Mouse (Mus musculus) layer of hippocampus, postnatal 25 days (tissue): ENCODE results near the gene Elovl6. TPM values are rescaled to one million over a fixed set of nuclear protein-coding genes. Genes with fewer than 3 reads are reported as not detected.

ENCODE experiments used
- DNase-seq, 2 experiments: peaks; one replicate each; pipeline ENCODE4 v3.0.0; 2022; ENCODE audit warnings: mixed read lengths in 2 of 2, low spot score in 1 of 2; ENCODE audit errors: extremely low spot score in 1 of 2
- total RNA-seq, 2 experiments: library from RNA; stranded (reverse); gene quantifications; 2 replicates each; pipeline ENCODE4 v1.2.3; 2021

Gene Elovl6
- total RNA-seq, 2 experiments from 2014 or later = 37.8 to 40.8 TPM

DNA sequence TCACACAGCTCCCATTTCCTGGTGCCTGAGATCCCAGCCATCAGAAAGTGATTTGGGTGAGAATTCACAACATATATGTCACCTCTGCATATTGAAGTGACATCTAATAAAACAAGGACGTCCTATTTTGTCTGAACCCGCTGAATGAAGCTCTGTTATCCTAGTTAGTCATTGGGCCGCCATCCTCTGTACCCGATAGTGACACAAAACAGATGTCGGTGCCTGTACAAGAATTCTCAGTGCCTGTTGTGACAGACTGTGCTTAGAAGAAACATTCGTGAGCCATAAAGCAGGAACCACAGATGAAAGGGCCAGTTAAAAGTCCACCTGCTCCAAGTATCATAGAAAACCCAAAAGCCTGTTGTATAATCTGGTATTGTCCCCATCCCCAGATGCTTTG lies 105.3 kb downstream of the Elovl6 start:
- no peak for DNase-seq

DNA sequence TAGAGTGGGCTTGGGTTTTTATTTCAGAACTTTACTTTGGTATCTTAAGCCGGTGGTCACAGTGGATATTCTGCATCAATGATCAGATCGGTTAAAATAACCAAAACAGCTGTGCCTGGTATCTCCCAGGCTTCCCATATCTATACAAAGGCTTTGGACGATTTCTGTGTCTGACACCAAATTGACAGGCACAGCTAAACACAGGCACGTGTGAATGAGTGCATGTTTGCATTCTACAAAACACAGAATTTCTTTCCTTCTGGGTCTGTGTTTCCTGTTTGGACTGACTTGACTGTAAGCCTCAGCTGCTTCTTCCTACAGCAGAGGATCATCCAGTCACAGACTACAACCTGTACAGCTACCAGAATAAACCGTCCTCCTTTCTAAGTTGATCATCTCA lies 107.5 kb downstream of the Elovl6 start:
- no peak for DNase-seq

DNA sequence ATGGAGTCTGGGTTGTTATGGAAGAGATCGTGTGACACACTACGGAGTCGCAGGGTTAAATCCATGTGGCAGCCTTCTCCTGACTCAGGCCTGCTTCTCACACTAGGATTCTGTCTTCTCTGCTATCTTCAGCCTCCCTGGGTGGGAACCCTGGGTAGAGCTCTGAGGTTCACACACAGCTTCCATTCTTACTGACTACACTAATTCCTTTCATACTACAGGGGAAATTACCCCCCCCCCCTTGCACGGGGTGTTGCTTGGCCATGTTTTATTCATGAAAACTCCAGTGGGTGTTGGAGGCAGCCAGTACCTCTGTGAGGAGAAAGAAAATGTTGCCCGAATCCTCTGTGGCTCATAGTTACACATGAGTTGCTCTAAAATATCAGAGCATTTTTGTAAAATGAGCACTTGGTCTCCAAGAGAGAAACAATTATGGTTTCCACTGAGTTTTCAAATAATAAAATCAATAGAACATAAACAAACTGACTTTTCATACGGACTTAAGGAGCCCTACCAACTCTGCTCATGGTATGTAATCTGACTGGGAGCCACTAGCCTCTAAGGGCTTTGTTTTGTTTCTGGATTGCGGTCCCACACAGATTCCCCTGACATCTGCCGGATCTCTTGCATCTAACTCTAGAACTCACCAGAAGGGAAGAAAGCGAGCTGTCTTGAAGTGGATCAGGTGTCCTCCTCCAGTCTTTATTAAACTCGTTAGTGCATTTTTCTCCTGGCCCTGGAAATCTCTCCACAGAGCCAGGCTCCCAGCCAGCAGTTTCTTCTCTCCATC lies 108.3 kb downstream of the Elovl6 start:
- DNase-seq = no peak

DNA sequence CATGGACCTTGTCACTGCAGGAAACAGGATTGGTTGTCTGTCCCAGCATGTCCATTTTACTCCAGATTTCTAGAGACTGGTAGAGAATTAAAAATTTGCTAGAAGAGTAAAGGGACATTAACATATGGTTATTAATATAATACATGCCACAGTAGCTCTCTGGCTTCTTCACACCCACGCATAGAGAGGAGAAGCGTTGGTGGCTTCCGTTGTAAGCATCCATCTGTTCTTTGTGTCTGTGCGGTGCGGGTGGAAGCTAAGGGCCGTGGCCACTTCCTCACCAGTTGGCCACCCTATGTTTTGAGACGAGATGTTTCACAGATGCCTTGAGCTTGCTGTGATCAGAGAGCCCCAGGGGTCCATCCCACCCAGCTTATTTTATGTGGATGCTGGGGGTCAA lies 109.5 kb downstream of the Elovl6 start:
- no peak for DNase-seq

DNA sequence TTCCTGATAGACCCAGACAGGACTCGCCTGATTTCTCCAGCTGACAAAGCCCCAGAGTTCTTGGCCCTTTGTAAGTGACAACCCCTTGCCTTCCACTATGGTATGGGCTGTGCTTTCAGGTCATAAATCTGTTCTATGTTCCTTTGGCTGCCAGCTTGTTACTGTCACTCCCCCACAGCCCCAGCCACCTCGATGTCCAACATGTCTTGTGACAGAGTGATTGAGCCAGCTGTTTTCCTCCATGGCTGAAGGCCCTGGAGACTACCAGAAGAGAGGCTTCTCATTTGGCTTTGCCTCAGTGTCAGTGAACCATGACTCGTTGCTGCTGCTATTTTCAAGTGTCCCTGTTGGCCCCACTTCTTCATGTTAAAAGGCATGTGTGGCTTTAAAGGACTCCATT lies 113.3 kb downstream of the Elovl6 start:
- no peak for DNase-seq

DNA sequence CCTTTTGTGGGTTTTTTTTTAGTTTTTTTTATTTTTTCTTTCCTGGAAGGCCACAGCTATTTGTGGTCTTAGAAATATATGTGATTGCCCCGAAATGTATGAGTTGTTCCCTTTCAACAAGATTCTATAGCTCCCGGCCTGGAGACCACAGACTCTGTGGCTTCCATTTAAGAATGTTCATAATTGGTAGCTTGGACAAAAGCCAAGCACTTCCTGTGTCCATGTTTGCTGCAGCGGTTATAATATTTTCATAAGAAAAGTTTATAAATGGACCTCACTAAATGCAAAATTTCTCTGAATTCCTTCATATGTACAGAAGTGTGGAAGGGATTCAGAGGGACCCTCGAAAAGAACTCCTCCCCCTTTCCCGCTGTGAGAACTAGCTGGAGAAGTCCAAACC lies 114.6 kb downstream of the Elovl6 start:
- DNase-seq = no peak

DNA sequence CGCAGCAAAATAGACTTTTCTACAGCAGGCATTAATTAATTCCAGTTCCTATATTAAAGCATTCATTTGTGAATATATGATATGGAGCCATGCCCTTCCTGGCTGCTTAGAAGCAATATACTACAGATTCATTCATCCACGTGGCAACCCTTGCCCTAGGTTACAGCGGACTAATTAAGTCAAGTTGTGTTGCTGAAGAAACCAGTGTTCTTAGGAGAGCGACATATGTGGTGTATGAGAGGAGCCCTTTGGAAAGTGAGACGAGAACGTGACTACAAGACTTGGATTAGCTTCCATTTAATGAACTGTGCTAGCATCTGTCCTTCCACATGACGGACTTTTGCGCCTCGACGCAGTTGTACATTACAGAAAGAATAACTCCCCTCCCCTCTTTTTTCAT lies 115.2 kb downstream of the Elovl6 start:
- no peak for DNase-seq

DNA sequence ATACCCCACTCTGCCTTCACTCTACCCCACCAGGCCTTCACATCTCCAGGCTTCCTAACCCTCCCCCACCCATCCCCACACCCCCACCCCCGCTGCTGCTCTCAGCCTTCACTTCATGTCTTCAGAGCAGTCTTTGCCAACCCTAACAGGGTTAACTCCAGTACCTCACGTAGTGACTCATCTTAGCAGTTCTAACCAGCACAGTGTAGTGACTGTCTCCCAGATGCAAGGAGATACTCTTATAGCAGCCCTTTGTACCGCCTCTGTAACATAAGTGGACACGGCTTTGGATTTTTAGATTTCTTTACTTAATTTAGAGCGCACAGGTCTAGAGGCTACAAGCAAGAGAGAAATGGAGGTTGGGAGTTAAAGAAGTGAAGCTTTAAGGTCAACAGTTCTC lies 116.4 kb downstream of the Elovl6 start:
- no peak for DNase-seq

DNA sequence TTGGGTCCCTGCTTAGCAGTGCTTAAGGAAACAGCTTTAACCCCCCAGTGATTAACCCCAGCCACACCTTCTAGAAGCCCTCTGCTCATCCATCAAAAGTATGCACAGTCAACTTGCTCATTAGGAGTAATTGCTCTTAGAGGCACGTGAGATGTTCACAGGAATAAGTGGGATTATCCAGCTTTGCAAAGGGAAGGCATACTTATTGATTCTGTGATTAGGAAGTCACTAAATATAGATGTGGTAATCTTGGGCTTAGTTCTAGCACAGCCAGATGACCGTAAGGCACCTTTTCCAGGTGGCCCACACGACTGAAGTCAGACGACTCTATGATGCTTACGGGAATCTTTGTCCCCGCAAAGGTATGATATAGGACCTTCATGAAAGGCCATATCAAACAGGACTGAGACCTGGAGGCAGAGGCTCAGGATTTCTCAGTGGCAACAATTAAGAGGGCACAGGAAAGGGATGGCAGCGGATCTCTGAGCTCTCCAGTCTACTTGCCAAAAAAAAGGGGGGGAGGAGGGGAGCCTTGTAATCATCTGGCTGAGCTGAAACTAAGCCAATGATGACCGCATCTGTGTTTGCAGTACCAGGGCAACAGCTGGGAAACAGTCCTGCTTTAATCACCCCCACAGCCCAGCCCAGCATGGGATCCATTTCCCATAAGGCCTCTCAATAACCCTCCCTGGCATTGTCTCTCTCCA lies 117.6 kb downstream of the Elovl6 start:
- DNase-seq = no peak

DNA sequence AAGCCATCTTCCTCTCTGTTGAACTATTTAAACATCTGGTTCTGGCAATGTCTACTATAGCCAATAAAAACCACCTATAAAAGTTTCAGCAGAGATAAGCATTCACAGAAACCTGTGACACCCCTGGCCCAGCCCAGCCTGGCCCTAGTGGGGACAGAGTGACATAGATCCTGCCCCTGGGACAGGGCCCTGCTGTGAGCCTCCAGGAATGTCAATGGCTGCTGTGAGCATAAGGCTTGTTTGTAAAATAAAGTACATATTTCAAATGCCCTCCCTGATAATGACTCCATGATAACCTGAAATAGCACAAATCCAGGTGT lies 118.1 kb downstream of the Elovl6 start:
- no peak for DNase-seq

DNA sequence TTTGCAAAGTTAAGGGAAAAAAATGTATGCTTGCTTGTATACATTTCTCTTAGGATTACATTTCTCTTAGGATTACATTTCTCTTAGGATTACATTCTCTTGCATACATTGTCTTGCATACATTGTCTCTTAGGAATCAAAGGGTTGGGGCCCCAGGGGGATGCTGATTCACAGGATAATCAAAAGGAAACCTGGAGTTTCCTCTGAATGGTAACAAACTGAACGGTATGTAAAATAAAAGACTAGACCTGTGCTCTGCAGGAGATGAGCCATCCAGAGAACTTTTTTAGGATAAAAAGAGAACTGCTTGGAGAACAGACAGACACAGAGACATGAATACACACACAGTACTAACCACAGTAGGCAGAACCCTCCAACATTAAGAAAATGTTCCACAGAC lies 118.8 kb downstream of the Elovl6 start:
- DNase-seq = no peak

DNA sequence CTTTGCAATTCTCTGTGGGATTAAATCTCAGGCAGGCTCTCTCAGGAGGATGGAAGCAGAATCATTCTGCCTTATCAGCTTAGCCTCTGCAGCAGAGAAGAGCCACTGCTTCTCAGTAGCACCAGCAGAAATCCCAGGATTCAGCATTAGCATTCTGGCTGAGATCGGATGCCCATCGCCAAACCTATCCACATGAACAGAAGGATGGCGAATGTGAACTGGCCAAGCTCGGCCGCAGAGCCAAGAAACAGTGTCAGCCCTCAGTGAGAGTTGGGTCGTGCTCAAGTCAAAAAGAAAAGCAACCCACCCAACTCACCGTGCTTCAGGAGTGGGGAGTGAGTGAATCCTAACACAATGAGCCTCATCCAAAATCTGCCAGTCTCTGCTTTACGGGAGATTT lies 119.6 kb downstream of the Elovl6 start:
- no peak for DNase-seq

DNA sequence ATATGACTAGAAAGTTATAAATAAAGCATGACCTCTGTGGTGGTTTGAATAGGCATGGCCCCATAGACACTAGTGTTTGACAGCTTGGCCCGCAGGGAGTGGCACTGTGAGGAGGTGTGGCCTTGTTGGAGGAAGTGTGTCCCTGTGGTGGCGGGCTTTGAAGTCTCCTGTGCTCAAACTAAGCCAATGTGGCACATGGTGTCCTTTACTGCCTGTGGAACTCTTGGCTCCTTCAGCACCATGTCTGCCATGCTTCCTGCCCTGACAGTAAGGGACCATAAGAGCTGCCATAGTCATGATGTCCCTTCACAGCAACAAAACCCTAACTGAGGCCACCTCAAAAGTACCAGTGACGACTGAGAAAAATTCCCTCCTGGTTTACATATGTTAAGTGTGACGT lies 120.3 kb downstream of the Elovl6 start:
- DNase-seq = no peak

DNA sequence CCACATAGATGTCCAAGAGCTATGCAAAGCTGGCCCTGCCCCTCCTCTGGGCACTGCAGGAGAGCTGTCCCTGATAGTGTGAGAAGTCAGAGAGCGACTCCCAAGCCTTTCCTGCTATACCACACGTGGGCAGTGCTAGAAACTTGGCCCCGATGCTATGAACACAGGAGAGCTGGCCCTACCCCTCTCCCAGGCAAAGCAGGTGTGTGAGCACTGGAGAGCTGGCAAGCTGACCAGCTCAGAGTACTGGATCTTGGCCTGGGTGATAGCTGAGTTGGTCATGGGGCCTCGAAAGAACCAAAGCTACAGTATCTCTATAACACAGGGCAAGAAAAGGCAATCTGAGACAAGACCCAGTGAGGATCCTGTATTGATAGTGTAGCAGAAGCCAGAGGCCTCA lies 124.4 kb downstream of the Elovl6 start:
- no peak for DNase-seq

DNA sequence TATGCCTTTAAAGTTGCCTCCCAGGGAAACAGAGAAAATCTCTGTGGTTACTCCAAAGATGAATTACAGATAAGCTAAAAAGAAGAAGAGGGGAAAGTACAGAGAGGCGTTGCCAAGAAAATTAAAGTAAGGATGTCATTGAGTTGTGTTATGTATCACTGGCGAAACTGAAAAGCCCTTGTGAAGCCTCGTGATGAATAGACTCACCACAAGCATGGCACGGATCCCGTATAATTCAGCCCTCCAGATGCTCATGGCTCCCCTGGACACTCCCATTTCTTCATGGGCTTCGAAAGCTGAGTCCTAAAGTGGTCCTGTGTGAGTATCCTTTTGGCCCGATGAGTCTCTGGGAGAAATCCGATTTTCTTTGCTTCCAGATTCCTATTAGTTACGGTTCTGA lies 125.1 kb downstream of the Elovl6 start:
- no peak for DNase-seq

DNA sequence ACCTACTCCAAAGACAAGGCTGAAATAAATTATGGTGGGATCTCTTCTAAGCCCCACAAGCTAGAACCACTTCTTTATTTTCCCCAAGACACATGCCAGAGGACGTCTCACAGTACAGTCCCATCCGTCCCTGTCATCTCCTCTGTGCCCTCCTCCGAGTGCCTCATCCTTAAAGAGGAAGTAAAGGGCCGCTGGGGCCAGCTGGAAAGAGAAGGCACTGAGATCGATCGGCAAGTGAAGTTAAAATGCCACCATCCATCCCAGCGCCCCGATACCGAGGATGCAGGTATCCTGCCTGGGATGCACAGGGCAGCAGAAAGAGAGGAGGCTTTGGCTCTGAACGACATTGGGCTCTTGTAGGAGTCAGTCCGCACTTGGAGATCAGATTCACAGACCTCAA lies 125.6 kb downstream of the Elovl6 start:
- DNase-seq = no peak

DNA sequence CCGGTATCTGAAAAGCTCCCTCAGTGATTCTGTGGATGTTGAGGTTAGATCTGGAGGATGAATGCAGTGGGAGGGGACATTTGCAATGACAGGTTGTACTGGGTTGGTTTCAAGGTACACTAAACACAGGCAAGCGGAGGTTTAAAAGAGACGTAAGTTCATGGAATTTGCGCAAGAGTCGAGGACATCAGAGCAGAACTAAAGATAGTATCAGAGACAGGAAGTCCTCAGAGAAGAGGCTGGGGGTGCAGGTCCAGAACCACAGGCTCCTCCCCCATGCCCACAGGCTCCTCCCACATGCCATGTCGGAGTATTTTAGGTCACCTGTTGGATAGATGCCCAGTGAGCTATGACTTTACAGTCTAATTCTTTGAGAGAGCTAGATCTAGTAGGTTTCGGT lies 126.6 kb downstream of the Elovl6 start:
- DNase-seq = no peak

DNA sequence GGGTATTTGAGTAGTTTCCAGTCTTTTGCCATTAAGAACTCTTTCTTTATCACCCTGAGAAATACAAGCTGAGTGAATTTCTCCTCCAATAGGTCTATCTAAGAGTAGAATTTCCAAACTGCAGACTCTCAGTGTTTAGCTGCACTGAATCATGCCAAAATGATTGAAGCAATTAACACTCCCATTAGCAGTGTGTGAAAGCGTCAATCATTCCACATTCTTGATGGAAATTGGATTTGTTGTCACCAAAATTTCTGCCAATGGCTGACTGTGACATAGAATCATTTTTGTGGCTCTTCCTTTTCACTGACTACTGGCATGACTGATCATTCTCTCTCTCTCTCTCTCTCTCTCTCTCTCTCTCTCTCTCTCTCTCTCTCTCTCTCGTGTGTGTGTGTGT lies 131.8 kb downstream of the Elovl6 start:
- no peak for DNase-seq

DNA sequence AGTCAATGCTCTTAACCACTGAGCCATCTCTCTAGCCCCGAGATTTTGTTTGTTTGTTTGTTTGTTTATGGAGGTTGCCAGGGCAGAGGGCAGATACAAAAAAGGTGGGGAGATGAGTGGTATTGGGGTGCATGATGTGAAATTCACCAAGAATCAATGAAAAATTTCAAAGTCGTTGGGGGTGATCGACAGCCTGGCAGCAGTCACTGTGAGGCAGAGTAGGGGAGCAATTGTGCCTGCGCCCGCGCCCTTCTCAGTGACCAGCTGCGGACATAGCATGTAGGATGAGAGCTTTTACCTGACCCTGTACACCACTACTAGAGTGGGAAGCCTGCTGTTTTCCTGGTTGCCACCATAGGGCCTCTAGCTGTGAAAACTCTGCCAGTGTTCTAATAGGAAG lies 143.8 kb downstream of the Elovl6 start:
- DNase-seq = no peak

DNA sequence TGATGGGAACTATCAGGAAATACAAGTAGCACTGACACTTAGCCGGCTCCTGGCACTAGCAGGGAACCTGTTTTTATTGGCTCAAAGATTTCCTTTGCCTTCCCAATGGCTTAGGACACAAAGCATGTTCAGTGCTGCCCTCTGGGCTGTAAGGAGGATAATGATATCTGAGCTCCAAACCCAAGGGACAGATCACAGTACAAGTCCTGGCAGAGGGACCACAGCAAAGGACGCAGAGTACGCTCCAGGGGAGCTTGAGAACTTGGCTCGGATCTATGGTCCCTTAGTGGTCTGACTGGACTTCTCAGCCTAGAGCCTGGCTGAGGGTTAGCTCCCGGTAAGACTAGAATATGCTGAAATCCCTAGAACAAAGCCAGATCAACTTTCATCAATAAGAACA lies 148.1 kb downstream of the Elovl6 start:
- DNase-seq = no peak

DNA sequence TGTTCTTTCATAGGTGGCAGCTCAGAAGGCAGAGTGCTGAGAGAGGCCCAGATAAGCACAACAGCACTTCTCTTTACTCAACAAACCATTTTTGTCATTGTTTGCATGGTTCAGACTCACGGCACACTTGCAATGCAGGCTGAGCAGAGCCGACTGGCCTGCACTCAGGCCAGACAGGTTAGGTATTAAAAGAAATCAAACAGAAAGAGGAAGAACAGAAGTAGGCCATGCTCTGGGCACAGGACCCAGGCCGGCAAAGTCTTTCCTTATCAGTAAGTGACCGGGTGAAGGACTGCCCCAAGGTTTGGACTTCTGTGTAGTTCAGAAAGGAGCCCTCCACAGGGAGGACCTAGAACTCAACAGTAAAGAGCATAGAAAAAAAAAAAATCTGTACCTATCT lies 149.7 kb downstream of the Elovl6 start:
- DNase-seq = no peak

DNA sequence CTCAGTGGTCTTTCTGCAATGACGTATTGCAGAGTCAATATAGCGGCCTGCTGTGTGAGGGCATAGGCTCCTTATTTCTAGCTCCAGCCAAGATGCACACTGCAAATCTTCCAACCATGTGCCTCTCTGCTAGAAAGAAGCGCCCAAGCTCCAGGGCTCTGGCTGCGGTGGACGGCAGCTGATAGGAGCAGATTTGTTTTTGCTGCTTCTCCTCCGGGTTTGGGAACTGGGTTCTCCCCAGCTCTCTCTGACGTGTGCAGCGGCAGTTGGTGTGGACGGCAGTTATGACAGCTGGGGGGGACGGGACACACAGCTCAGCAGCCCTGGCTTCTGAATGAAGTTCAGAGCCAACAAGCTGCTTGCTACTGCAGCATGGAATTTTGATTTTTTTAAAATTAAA lies 150.2 kb downstream of the Elovl6 start:
- peak; percentile 36 to 38 for DNase-seq
